Mouse (Mus musculus): ENCODE measurements around the gene Ppp1r2. TPM values are rescaled to one million over a fixed set of nuclear protein-coding genes. Genes with fewer than 3 reads are reported as not detected.

Ppp1r2 gene
- polyA plus RNA-seq, 1 experiment: 38.9 TPM

DNA sequence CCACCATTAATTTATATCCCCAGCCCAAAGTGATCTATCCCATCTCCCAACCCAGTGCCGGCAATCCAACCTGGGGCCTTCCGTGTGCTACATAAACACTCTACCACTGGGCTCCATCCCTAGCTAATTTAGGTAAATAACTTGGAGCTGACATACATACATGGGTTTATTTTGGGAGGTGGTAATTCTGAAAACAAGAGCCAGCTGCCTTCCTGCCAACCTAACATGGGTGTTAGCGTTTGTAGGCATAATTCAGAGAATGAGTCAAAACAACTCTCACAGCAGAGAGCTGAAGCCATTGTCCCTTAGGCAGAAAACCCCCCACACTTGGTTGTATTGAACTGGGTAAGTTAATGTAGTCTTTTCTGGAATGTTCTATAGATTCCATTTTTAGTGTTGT is 12.6 kb upstream of the Ppp1r2 start:
- no peaks in the 10 kb centered on the region for H3K4me1 ChIP-seq (ENCODE audit: control insufficient read depth, insufficient read depth, low read length)

GRCm38 (mm10) chr16:31286801-31287488 is 11.9 kb upstream of the Ppp1r2 start:
- Histone ChIP-seq H3K27me3 (ENCODE audit: control insufficient read depth, insufficient read depth, low read length) (no peaks in the 10 kb centered on the region), H3K4me3 (ENCODE audit: control insufficient read depth, low read depth, low read length) (no peak overlapping the region), H3K4me1 (ENCODE audit: control insufficient read depth, insufficient read depth, low read length) (no peaks in the 10 kb centered on the region), H3K27ac (ENCODE audit: control insufficient read depth, insufficient read depth, low read depth, low read length) (no peak overlapping the region), H3K36me3 (ENCODE audit: control insufficient read depth, insufficient read depth, low read length) (no peaks in the 10 kb centered on the region)
- TF ChIP-seq POLR2A (IDR thresholded peaks at IDR 0.05; ENCODE audit: control insufficient read depth, low read depth, low read length) (no peak), CTCF (IDR thresholded peaks at IDR 0.05; ENCODE audit: control insufficient read depth, insufficient read depth, insufficient replicate concordance, low read depth, low read length) (no peak)

More for the DNA sequence above, 12.6 kb upstream of the Ppp1r2 start:
- Histone ChIP-seq H3K27me3 (ENCODE audit: control insufficient read depth, insufficient read depth, low read length) (no peaks in the 10 kb centered on the region), H3K4me3 (ENCODE audit: control insufficient read depth, low read depth, low read length) (no peak overlapping the region), H3K27ac (ENCODE audit: control insufficient read depth, insufficient read depth, low read depth, low read length) (no peak overlapping the region), H3K36me3 (ENCODE audit: control insufficient read depth, insufficient read depth, low read length) (no peaks in the 10 kb centered on the region)
- TF ChIP-seq CTCF (IDR thresholded peaks at IDR 0.05; ENCODE audit: control insufficient read depth, insufficient read depth, insufficient replicate concordance, low read depth, low read length) (no peak), POLR2A (IDR thresholded peaks at IDR 0.05; ENCODE audit: control insufficient read depth, low read depth, low read length) (no peak)

GRCm38 (mm10) chr16:31281981-31282380 is 6.9 kb upstream of the Ppp1r2 start:
- no peaks in the 10 kb centered on the region for H3K27me3 ChIP-seq (ENCODE audit: control insufficient read depth, insufficient read depth, low read length)
- TF ChIP-seq CTCF (IDR thresholded peaks at IDR 0.05; ENCODE audit: control insufficient read depth, insufficient read depth, insufficient replicate concordance, low read depth, low read length) (no peak), POLR2A (IDR thresholded peaks at IDR 0.05; ENCODE audit: control insufficient read depth, low read depth, low read length) (no peak)
- H3K36me3 ChIP-seq (ENCODE audit: control insufficient read depth, insufficient read depth, low read length): no peaks in the 10 kb centered on the region
- H3K4me3 ChIP-seq (ENCODE audit: control insufficient read depth, low read depth, low read length): no peak overlapping the region
- peaks cover 7% of the 10 kb centered on the region for H3K4me1 ChIP-seq (ENCODE audit: control insufficient read depth, insufficient read depth, low read length)
- H3K27ac ChIP-seq (ENCODE audit: control insufficient read depth, insufficient read depth, low read depth, low read length): no peak overlapping the region

DNA sequence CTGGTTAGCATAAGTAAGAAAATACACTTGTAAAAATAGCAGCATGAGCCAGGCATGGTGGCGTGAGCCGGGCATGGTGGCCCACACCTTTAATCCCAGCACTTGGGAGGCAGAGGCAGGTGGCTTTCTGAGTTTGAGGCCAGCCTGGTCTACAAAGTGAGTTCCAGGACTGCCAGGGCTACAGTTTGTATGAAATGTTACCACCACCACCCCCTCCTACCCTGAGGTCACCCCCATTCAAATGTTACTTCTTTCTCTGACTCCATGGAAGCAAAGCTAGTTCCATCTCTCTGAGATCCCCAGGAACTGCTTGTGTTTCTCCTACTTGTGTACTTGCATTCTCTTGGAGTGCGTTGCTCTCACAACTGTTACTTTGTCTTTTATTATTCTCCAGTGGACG is 5.1 kb upstream of the Ppp1r2 start:
- no peak overlapping the region for H3K4me3 ChIP-seq (ENCODE audit: control insufficient read depth, low read depth, low read length)
- peaks cover 16% of the 10 kb centered on the region for H3K4me1 ChIP-seq (ENCODE audit: control insufficient read depth, insufficient read depth, low read length)
- TF ChIP-seq CTCF (IDR thresholded peaks at IDR 0.05; ENCODE audit: control insufficient read depth, insufficient read depth, insufficient replicate concordance, low read depth, low read length) (no peak), POLR2A (IDR thresholded peaks at IDR 0.05; ENCODE audit: control insufficient read depth, low read depth, low read length) (no peak)
- no peaks in the 10 kb centered on the region for H3K27me3 ChIP-seq (ENCODE audit: control insufficient read depth, insufficient read depth, low read length)
- H3K27ac ChIP-seq (ENCODE audit: control insufficient read depth, insufficient read depth, low read depth, low read length): no peak overlapping the region
- no peaks in the 10 kb centered on the region for H3K36me3 ChIP-seq (ENCODE audit: control insufficient read depth, insufficient read depth, low read length)

DNA sequence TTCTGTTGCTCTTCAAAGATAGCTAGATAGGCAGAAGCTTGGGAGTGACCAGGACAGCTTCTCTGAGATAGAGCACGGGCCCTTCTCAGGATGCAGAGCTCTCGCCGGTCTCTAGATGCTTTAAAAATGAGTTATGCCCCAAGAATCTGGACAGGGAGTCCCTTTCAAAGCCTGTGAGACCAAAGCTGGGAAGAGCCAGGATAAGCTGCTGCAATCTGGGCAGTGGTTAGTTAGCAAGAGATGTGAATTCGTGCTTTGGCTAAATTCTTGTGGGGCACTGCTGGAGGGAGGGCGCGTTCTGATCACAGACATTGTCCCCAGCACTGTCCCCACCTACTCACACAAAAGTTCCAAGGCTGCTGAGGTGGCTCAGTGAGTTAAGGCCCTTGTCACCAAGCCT is 3.5 kb upstream of the Ppp1r2 start:
- Histone ChIP-seq H3K27me3 (ENCODE audit: control insufficient read depth, insufficient read depth, low read length) (no peaks in the 10 kb centered on the region), H3K27ac (ENCODE audit: control insufficient read depth, insufficient read depth, low read depth, low read length) (no peak overlapping the region; the same call in 1 of the 2 replicates), H3K36me3 (ENCODE audit: control insufficient read depth, insufficient read depth, low read length) (no peaks in the 10 kb centered on the region), H3K4me3 (ENCODE audit: control insufficient read depth, low read depth, low read length) (no peak overlapping the region), H3K4me1 (ENCODE audit: control insufficient read depth, insufficient read depth, low read length) (peaks cover 16% of the 10 kb centered on the region)
- no peak for TF ChIP-seq CTCF (IDR thresholded peaks at IDR 0.05; ENCODE audit: control insufficient read depth, insufficient read depth, insufficient replicate concordance, low read depth, low read length)
- TF ChIP-seq POLR2A (IDR thresholded peaks at IDR 0.05; ENCODE audit: control insufficient read depth, low read depth, low read length): no peak

GRCm38 (mm10) chr16:31278081-31278480 is 3.0 kb upstream of the Ppp1r2 start:
- H3K27ac ChIP-seq (ENCODE audit: control insufficient read depth, insufficient read depth, low read depth, low read length): peak overlapping the region; percentile 49; the same call in 1 of the 2 replicates
- H3K36me3 ChIP-seq (ENCODE audit: control insufficient read depth, insufficient read depth, low read length): no peaks in the 10 kb centered on the region
- H3K4me3 ChIP-seq (ENCODE audit: control insufficient read depth, low read depth, low read length): peak overlapping the region; percentile 6; the same call in 1 of the 2 replicates
- no peaks in the 10 kb centered on the region for H3K27me3 ChIP-seq (ENCODE audit: control insufficient read depth, insufficient read depth, low read length)
- peaks cover 16% of the 10 kb centered on the region for H3K4me1 ChIP-seq (ENCODE audit: control insufficient read depth, insufficient read depth, low read length)
- TF ChIP-seq CTCF (IDR thresholded peaks at IDR 0.05; ENCODE audit: control insufficient read depth, insufficient read depth, insufficient replicate concordance, low read depth, low read length) (no peak), POLR2A (IDR thresholded peaks at IDR 0.05; ENCODE audit: control insufficient read depth, low read depth, low read length) (no peak)

GRCm38 (mm10) chr16:31276962-31277361 is 1.9 kb upstream of the Ppp1r2 start:
- TF ChIP-seq CTCF (IDR thresholded peaks at IDR 0.05; ENCODE audit: control insufficient read depth, insufficient read depth, insufficient replicate concordance, low read depth, low read length) (no peak), POLR2A (IDR thresholded peaks at IDR 0.05; ENCODE audit: control insufficient read depth, low read depth, low read length) (no peak)
- Histone ChIP-seq H3K36me3 (ENCODE audit: control insufficient read depth, insufficient read depth, low read length) (no peaks in the 10 kb centered on the region), H3K27ac (ENCODE audit: control insufficient read depth, insufficient read depth, low read depth, low read length) (peak overlapping the region; percentile 40), H3K4me3 (ENCODE audit: control insufficient read depth, low read depth, low read length) (peak overlapping the region; percentile 71), H3K4me1 (ENCODE audit: control insufficient read depth, insufficient read depth, low read length) (peaks cover 16% of the 10 kb centered on the region), H3K27me3 (ENCODE audit: control insufficient read depth, insufficient read depth, low read length) (no peaks in the 10 kb centered on the region)
